Mouse (Mus musculus) stomach, embryonic 16.5 days (tissue): Measurements from ENCODE around the gene Nme7. TPM values are rescaled to one million over a fixed set of nuclear protein-coding genes. Genes with fewer than 3 reads are reported as not detected.

Experiments used
- ATAC-seq: fragments of 200-750 bp; cut with Nextera tagmentation; 2 replicates; pipeline ENCODE4 v1.8.0; 2017; ENCODE audit warnings: moderate number of reproducible peaks, moderate TSS enrichment; ENCODE audit not compliant: insufficient read depth, low FRiP score
- H3K27ac ChIP-seq: fragments of 300-500 bp; sonication (generic); 2 replicates; pipeline ENCODE4 v1.5.1; 2014; ENCODE audit warnings: low read length
- H3K27me3 ChIP-seq: fragments of 300-500 bp; sonication (generic); 2 replicates; pipeline ENCODE4 v1.6.1; 2014; ENCODE audit warnings: low read length, control low read depth, mixed read lengths; ENCODE audit not compliant: control insufficient read depth, insufficient read depth
- H3K36me3 ChIP-seq: fragments of 300-500 bp; sonication (generic); 2 replicates; pipeline ENCODE4 v1.6.1; 2014; ENCODE audit warnings: low read length; ENCODE audit not compliant: control insufficient read depth, insufficient read depth
- H3K4me1 ChIP-seq: fragments of 300-500 bp; sonication (generic); 2 replicates; pipeline ENCODE4 v1.6.1; 2014; ENCODE audit warnings: low read length, control low read depth, mixed read lengths; ENCODE audit not compliant: control insufficient read depth, insufficient read depth
- H3K4me2 ChIP-seq: fragments of 300-500 bp; sonication (generic); 2 replicates; pipeline ENCODE4 v1.6.1; 2014; ENCODE audit warnings: low read depth, low read length, mixed read lengths
- H3K4me3 ChIP-seq: fragments of 300-500 bp; sonication (generic); replicated peaks from 2 replicates; pipeline ENCODE4 v1.5.1; 2014; ENCODE audit warnings: mild to moderate bottlenecking, low read length
- H3K9ac ChIP-seq: fragments of 300-500 bp; sonication (generic); 2 replicates; pipeline ENCODE4 v1.6.1; 2014; ENCODE audit warnings: low read length
- H3K9me3 ChIP-seq: fragments of 300-500 bp; sonication (generic); replicated peaks from 2 replicates; pipeline ENCODE4 v1.6.1; 2016; ENCODE audit warnings: low read length, control low read depth; ENCODE audit not compliant: control insufficient read depth
- WGBS: fragments of 180-500 bp; shearing (Covaris S2); extraction: QIAGEN DNeasy Blood & Tissue Kit; methylation state at CpG from one replicate; pipeline ENCODE4 v1.1.7; 2014; 5-methylcytosine and 5-hydroxymethylcytosine counted together
- polyA plus RNA-seq: library from polyadenylated mRNA; unstranded; fragments of >200 nt; fragmentation: Nextera tagmentation; extraction: Ambion mirVana; gene quantifications from 2 replicates; pipeline ENCODE4 v1.2.1, GENCODE M21; 2015

Gene Nme7
- polyA plus RNA-seq, 1 experiment from 2014 or later = 30.3 TPM

- no peaks in the 10 kb centered on the region for H3K27me3 ChIP-seq
- WGBS = 58% methylated on average over 6 of the region's 6 CpGs
- H3K36me3 ChIP-seq = no peaks in the 10 kb centered on the region
- ATAC-seq = peak; percentile 84; the same call in 1 of the 2 replicates
- H3K9me3 ChIP-seq = no peaks in the 10 kb centered on the region
- peak overlapping the region; percentile 64 for H3K27ac ChIP-seq
- H3K4me1 ChIP-seq = no peaks in the 10 kb centered on the region
- H3K9ac ChIP-seq = no peak overlapping the region
- no peak overlapping the region for H3K4me3 ChIP-seq
- peak overlapping the region; percentile 12; the same call in 1 of the 2 replicates for H3K4me2 ChIP-seq
Measured at GRCm38 (mm10) chr1:164420623-164421354, 116.9 kb downstream of the Nme7 start.

DNA sequence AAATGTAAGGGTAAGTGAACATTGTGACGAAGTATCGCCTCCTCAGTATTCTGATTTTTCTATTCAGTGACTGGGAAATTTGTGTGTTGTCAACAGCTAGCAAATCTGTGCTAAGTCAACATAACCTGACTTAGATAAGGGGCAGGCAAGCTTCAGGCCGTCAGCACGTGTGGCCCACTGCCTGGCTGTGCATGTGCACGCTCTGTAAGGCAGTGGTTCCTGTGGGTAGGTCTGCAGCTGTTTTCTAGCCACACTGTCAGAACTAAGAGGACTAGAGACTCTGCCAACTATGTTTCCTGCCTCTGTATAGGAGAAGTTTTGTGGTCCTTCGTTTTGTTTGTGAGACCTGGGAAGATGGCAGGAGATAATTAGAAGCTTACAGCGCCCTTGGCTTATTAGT, 122.3 kb downstream of the Nme7 start:
- H3K27ac ChIP-seq = no peak overlapping the region
- no peak overlapping the region for H3K9ac ChIP-seq
- H3K4me1 ChIP-seq = no peaks in the 10 kb centered on the region
- H3K4me3 ChIP-seq = no peak overlapping the region
- ATAC-seq = no peak
- H3K9me3 ChIP-seq = no peaks in the 10 kb centered on the region
- H3K27me3 ChIP-seq = no peaks in the 10 kb centered on the region
- H3K36me3 ChIP-seq = no peaks in the 10 kb centered on the region
- H3K4me2 ChIP-seq = no peak overlapping the region
- whole genome bisulfite sequencing = 68% methylated on average over 7 of the region's 7 CpGs

DNA sequence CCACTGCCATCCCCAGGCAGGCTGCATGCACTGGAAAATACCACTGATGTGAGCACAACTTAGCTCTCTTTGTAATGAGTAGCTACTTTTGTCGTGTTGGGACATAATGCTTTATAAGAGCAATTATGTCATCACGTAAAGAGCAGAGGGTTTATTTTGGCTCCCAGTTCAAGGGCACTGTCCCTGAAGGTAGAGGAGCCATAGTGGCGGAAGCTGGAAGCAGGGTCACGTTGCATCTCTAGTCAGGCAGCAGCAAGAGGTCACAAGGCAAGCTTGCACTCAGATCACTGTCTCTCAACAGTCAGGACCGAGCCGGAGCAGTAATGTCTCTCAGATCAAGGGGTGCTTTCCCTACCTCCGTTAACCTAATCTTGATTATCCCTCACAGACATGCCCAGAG, 123.9 kb downstream of the Nme7 start:
- H3K9me3 ChIP-seq = no peaks in the 10 kb centered on the region
- no peaks in the 10 kb centered on the region for H3K36me3 ChIP-seq
- 76% methylated on average over 7 of the region's 7 CpGs for WGBS
- H3K27ac ChIP-seq = no peak overlapping the region
- no peaks in the 10 kb centered on the region for H3K27me3 ChIP-seq
- no peak overlapping the region for H3K9ac ChIP-seq
- H3K4me2 ChIP-seq = no peak overlapping the region
- no peak overlapping the region for H3K4me3 ChIP-seq
- no peaks in the 10 kb centered on the region for H3K4me1 ChIP-seq
- ATAC-seq = no peak

DNA sequence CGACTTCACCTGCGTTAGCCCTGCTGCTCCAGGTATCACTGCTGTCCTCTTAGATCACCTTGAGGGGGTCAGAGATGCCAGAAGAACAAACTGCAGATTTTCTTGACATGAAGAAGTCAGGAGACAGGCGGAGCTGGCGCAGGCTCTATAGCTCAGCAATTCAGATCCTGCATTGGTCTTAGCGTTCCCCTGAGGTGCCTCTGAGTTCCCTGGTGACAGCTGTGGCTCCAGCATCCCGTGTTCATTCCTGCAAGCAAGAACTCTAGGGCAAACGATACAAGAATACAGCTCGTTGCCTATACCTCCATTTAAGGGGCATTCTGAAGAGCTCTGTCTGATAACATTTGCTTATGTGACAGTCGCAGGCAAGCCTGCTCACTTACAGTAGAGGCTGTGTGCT, 124.7 kb downstream of the Nme7 start:
- 88% methylated on average over 9 of the region's 9 CpGs for WGBS
- Histone ChIP-seq H3K27ac (no peak overlapping the region), H3K36me3 (no peaks in the 10 kb centered on the region)

GRCm38 (mm10) chr1:164432649-164433048, 128.7 kb downstream of the Nme7 start:
- Histone ChIP-seq H3K4me1 (no peaks in the 10 kb centered on the region), H3K4me3 (no peak overlapping the region), H3K9me3 (no peaks in the 10 kb centered on the region), H3K9ac (no peak overlapping the region), H3K4me2 (no peak overlapping the region), H3K27me3 (no peaks in the 10 kb centered on the region), H3K27ac (no peak overlapping the region), H3K36me3 (no peaks in the 10 kb centered on the region)
- 56% methylated on average over 5 of the region's 5 CpGs for WGBS
- no peak for ATAC-seq

More for the DNA sequence above, 124.7 kb downstream of the Nme7 start:
- H3K4me1 ChIP-seq = no peaks in the 10 kb centered on the region
- no peak overlapping the region for H3K4me2 ChIP-seq
- no peaks in the 10 kb centered on the region for H3K27me3 ChIP-seq
- no peak overlapping the region for H3K4me3 ChIP-seq
- no peak for ATAC-seq
- no peaks in the 10 kb centered on the region for H3K9me3 ChIP-seq
- H3K9ac ChIP-seq = no peak overlapping the region

- no peak overlapping the region for H3K27ac ChIP-seq
- no peak for ATAC-seq
- H3K4me2 ChIP-seq = no peak overlapping the region
- no peaks in the 10 kb centered on the region for H3K9me3 ChIP-seq
- no peak overlapping the region for H3K9ac ChIP-seq
- H3K36me3 ChIP-seq = no peaks in the 10 kb centered on the region
- 63% methylated on average over 6 of the region's 6 CpGs for WGBS
- no peaks in the 10 kb centered on the region for H3K27me3 ChIP-seq
- H3K4me3 ChIP-seq = no peak overlapping the region
- no peaks in the 10 kb centered on the region for H3K4me1 ChIP-seq
Measured at GRCm38 (mm10) chr1:164434049-164434448, 130.1 kb downstream of the Nme7 start.

- Histone ChIP-seq H3K36me3 (0 out of 2 replicates have a peak, but pooled peaks cover 3% of the 10 kb centered on the region), H3K9me3 (no peaks in the 10 kb centered on the region), H3K9ac (no peak overlapping the region), H3K27ac (no peak overlapping the region), H3K4me1 (no peaks in the 10 kb centered on the region), H3K4me2 (no peak overlapping the region), H3K27me3 (no peaks in the 10 kb centered on the region), H3K4me3 (no peak overlapping the region)
- no peak for ATAC-seq
- WGBS = 85% methylated on average over 7 of the region's 7 CpGs
Measured at GRCm38 (mm10) chr1:164436749-164437148, 132.8 kb downstream of the Nme7 start.

GRCm38 (mm10) chr1:164440230-164440629, 136.3 kb downstream of the Nme7 start:
- H3K9me3 ChIP-seq = no peaks in the 10 kb centered on the region
- no peak overlapping the region for H3K9ac ChIP-seq
- WGBS = 84% methylated on average over 6 of the region's 6 CpGs
- no peaks in the 10 kb centered on the region for H3K27me3 ChIP-seq
- ATAC-seq = no peak
- no peaks in the 10 kb centered on the region for H3K4me1 ChIP-seq
- 0 out of 2 replicates have a peak, but pooled peaks cover 3% of the 10 kb centered on the region for H3K36me3 ChIP-seq
- no peak overlapping the region for H3K4me3 ChIP-seq
- H3K4me2 ChIP-seq = no peak overlapping the region
- no peak overlapping the region for H3K27ac ChIP-seq

DNA sequence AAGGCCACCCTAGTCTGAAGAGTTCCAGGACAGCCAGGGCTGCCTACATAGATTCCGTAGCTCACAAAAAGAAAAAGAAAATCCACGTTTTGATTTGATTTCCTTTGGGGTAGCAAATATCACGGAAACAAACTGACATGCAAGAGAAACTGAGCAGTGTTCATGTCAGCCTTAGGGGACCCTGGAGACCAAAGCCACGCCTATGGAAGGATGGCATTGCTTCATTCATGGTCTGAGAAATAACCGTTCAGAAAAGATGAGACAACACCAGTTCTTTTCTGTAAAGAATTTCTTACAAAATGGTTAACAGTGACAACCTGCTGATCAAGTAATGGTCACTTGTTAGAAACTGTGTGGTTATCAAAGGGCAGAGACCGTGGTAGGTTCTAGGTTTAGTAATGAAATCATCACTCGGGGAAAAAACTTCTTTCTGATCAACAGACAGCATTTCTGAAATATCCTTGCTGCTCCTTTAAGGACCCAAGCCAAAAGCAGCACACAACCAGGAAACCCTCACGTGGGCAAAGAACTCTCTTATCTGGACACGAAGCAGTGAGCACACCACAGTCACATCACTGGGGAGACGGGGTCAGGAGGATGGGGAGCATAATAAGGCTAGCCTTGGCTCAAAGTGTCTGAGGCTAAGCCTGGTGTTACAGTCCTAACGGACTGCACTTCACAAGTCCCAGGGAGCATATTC, 136.9 kb downstream of the Nme7 start:
- WGBS = 77% methylated on average over 11 of the region's 11 CpGs
- no peak for ATAC-seq

More for the DNA sequence above, 136.9 kb downstream of the Nme7 start:
- H3K36me3 ChIP-seq = 0 out of 2 replicates have a peak, but pooled peaks cover 3% of the 10 kb centered on the region
- no peaks in the 10 kb centered on the region for H3K27me3 ChIP-seq
- no peak overlapping the region for H3K9ac ChIP-seq
- no peak overlapping the region for H3K4me2 ChIP-seq
- no peaks in the 10 kb centered on the region for H3K9me3 ChIP-seq
- H3K4me3 ChIP-seq = no peak overlapping the region
- H3K4me1 ChIP-seq = no peaks in the 10 kb centered on the region
- no peak overlapping the region for H3K27ac ChIP-seq
